Mouse (Mus musculus) lung, postnatal 0 days (tissue): ENCODE measurements at regions not wholly inside any gene's neighbourhood (a gene's known extent, or its start where the extent isn't known, plus 50 kb on each side); places are given as distances from the start of the nearest gene placed in this dataset.

Experiments
- CTCF ChIP-seq: IDR thresholded peaks from 2 replicates; pipeline ENCODE4 v1.5.1; 2016; ENCODE audit warnings: antibody characterized with exemption, mild to moderate bottlenecking
- EP300 ChIP-seq: IDR thresholded peaks from 2 replicates; pipeline ENCODE4 v1.6.1; 2016; ENCODE audit warnings: antibody characterized with exemption, mild to moderate bottlenecking, control low read depth

GRCm38 (mm10) chr10:29689529-29689928 lies 153.9 kb upstream of the Rspo3 start:
- TF ChIP-seq EP300 (no peak), CTCF (no peak)
